Mouse (Mus musculus): Measurements from ENCODE around the gene Cdh18.
"Not testable (repeated sequence)": the region's sequence is repeated elsewhere in the genome, so short reads cannot be mapped to it uniquely, and the experiment has no call there.

Gene Cdh18

GRCm38 (mm10) chr15:22947234-22947633 is 398.4 kb downstream of the Cdh18 start:
- no peak for DNase-seq (ENCODE audit: low read depth, low spot score)

GRCm38 (mm10) chr15:22969424-22969823 is 420.6 kb downstream of the Cdh18 start:
- DNase-seq (ENCODE audit: low read depth, low spot score), result no peak

GRCm38 (mm10) chr15:22980136-22980535 is 431.3 kb downstream of the Cdh18 start:
- no peak for DNase-seq (ENCODE audit: low read depth, low spot score)

GRCm38 (mm10) chr15:22984647-22985046 is 435.8 kb downstream of the Cdh18 start:
- no peak for DNase-seq (ENCODE audit: low read depth, low spot score)

- no peak for DNase-seq (ENCODE audit: low read depth, low spot score)
Observed at GRCm38 (mm10) chr15:23016680-23017079, 467.9 kb downstream of the Cdh18 start.

- DNase-seq (ENCODE audit: low read depth, low spot score), result no peak
Observed at GRCm38 (mm10) chr15:23021151-23021550, 472.3 kb downstream of the Cdh18 start.

GRCm38 (mm10) chr15:23022635-23023034 is 473.8 kb downstream of the Cdh18 start:
- DNase-seq (ENCODE audit: low read depth, low spot score), result no peak

- DNase-seq (ENCODE audit: low read depth, low spot score), result peak; percentile 9
Observed at GRCm38 (mm10) chr15:23035551-23036207, 486.9 kb downstream of the Cdh18 start.

GRCm38 (mm10) chr15:23036208-23037065 is 487.6 kb downstream of the Cdh18 start:
- peak; percentile 70 for DNase-seq (ENCODE audit: low read depth, low spot score)

GRCm38 (mm10) chr15:23037561-23037960 is 488.7 kb downstream of the Cdh18 start:
- no peak for DNase-seq (ENCODE audit: low read depth, low spot score)

- DNase-seq (ENCODE audit: low read depth, low spot score), result no peak
Observed at GRCm38 (mm10) chr15:23046127-23046785, 497.4 kb downstream of the Cdh18 start.

- no peak for DNase-seq (ENCODE audit: low read depth, low spot score)
Observed at GRCm38 (mm10) chr15:23052006-23052405, 503.2 kb downstream of the Cdh18 start.

GRCm38 (mm10) chr15:23085326-23085725 is 536.5 kb downstream of the Cdh18 start:
- DNase-seq (ENCODE audit: low read depth, low spot score), result not testable (repeated sequence)

- no peak for DNase-seq (ENCODE audit: low read depth, low spot score)
Observed at GRCm38 (mm10) chr15:23087535-23087934, 538.7 kb downstream of the Cdh18 start.

- DNase-seq (ENCODE audit: low read depth, low spot score), result no peak
Observed at GRCm38 (mm10) chr15:23096601-23097000, 547.8 kb downstream of the Cdh18 start.

- peak; percentile 23 for DNase-seq (ENCODE audit: low read depth, low spot score)
Observed at GRCm38 (mm10) chr15:23104668-23105380, 556.0 kb downstream of the Cdh18 start.

GRCm38 (mm10) chr15:23134950-23135715 is 586.3 kb downstream of the Cdh18 start:
- DNase-seq (ENCODE audit: low read depth, low spot score), result no peak

- DNase-seq (ENCODE audit: low read depth, low spot score), result no peak
Observed at GRCm38 (mm10) chr15:23136971-23137370, 588.1 kb downstream of the Cdh18 start.

- DNase-seq (ENCODE audit: low read depth, low spot score), result not testable (repeated sequence)
Observed at GRCm38 (mm10) chr15:23142907-23143306, 594.1 kb downstream of the Cdh18 start.

GRCm38 (mm10) chr15:23155883-23156282 is 607.1 kb downstream of the Cdh18 start:
- DNase-seq (ENCODE audit: low read depth, low spot score), result no peak

GRCm38 (mm10) chr15:23164869-23165268 is 616.0 kb downstream of the Cdh18 start:
- no peak for DNase-seq (ENCODE audit: low read depth, low spot score)

Measured in forelimb bud, embryonic 11.5 days (tissue).